Mouse (Mus musculus): ENCODE data around the gene Phykpl. TPM values are rescaled to one million over a fixed set of nuclear protein-coding genes. Genes with fewer than 3 reads are reported as not detected.

The Phykpl gene
- total and polyA plus RNA-seq, 2 experiments from 2014 or later: 5.6 to 8.4 TPM

DNA sequence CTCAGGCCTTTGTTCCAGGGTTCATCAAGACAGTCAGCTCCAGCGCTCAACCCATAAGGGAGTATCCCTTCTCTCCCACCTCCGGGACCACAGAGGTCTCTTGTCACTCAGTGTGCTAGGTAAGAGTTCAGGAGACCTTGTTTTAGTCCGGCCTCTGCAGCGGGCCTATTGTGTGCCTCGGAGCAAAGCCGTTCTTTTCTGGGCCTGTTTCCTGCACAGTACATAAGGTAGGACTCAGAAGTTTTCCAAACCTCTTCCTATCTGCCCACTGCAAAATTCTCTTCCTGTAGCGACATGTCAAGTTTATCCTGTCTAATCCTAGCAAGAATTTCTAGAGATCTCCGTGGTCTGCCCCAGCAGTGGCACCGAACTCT, 513 bp upstream of the Phykpl start:
- DNase-seq (no peak), ATAC-seq (no peak; the same call in 1 of the 2 replicates)
- Histone ChIP-seq H3K36me3 (ENCODE audit: insufficient read depth) (peaks cover 27% of the 10 kb centered on the region), H3K27me3 (ENCODE audit: insufficient read depth, low read length) (no peaks in the 10 kb centered on the region), H3K27ac (ENCODE audit: low read depth, low read length) (peak overlapping the region; percentile 89), H3K4me1 (ENCODE audit: insufficient read depth) (peaks cover 16% of the 10 kb centered on the region), H3K4me3 (ENCODE audit: low read depth, low read length) (peak overlapping the region; percentile 59), H3K4me2 (ENCODE audit: low read depth) (peak overlapping the region; percentile 97), H3K9me3 (ENCODE audit: low read length) (no peaks in the 10 kb centered on the region), H3K9ac (peak overlapping the region; percentile 82)
- WGBS: 6% methylated on average over 9 of the region's 9 CpGs
- TF ChIP-seq CTCF (IDR thresholded peaks at IDR 0.05; ENCODE audit: low read depth): no peak

DNA sequence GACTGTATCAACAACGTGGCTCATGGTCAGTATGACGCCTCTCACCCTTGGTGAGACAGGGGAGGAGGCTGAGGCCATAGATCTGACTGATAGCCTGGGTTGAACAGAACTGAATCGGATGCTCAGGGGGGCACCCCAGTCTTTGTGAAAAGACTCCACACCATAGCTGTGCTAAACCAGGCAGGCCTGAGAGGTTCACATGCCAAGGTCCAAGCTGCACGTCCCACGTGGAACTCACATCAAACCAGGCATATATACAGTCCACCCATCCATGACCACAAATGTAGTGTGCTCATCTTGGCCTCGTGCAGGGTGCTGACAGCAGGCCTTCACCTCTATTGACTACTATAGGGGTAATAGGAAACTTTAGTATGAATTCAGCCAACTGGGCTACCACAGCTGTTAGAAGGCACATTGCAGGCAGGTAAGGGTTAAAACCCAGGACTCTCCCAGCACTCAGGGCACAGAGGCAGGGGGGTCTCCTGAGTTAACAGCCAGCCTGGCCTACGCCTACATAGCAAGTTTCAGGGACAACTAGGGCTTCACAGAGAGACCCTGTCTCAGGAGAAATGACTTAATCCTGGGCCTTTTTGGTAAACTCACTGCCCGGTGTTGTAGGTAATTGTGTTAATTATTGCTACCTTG, 1.2 kb downstream of the Phykpl start:
- H3K27ac ChIP-seq (ENCODE audit: low read depth, low read length): no peak overlapping the region
- no peak for DNase-seq
- H3K4me3 ChIP-seq (ENCODE audit: low read depth, low read length): no peak overlapping the region
- 60% methylated on average over 8 of the region's 8 CpGs for WGBS
- peak overlapping the region; percentile 97 for H3K4me2 ChIP-seq (ENCODE audit: low read depth)
- no peak for ATAC-seq
- TF ChIP-seq CTCF (IDR thresholded peaks at IDR 0.05; ENCODE audit: low read depth): no peak
- H3K36me3 ChIP-seq (ENCODE audit: insufficient read depth): peaks cover 35% of the 10 kb centered on the region
- no peaks in the 10 kb centered on the region for H3K27me3 ChIP-seq (ENCODE audit: insufficient read depth, low read length)
- no peaks in the 10 kb centered on the region for H3K9me3 ChIP-seq (ENCODE audit: low read length)
- peak overlapping the region; percentile 82; the same call in 1 of the 2 replicates for H3K9ac ChIP-seq
- peaks cover 16% of the 10 kb centered on the region for H3K4me1 ChIP-seq (ENCODE audit: insufficient read depth)

DNA sequence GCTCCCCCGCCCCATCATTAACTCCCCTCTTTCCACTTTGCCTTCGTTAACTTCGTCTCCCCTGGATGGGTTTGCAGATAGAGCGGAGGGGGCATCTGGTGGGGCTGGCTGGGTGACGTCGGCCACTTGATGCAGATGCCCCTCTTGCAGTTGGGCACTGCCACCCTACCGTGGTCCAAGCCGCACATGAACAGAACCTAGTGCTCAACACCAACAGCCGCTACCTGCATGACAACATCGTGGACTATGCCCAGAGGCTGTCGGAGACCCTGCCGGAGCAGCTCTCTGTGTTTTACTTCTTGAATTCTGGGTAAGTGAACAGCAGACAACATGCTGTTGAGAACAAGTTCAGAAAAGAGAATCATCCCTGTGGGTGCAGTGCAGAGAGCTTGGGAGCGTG, 1.9 kb downstream of the Phykpl start:
- peaks cover 16% of the 10 kb centered on the region for H3K4me1 ChIP-seq (ENCODE audit: insufficient read depth)
- no peak overlapping the region for H3K27ac ChIP-seq (ENCODE audit: low read depth, low read length)
- no peak overlapping the region for H3K9ac ChIP-seq
- H3K27me3 ChIP-seq (ENCODE audit: insufficient read depth, low read length): no peaks in the 10 kb centered on the region
- DNase-seq (no peak), ATAC-seq (no peak)
- H3K4me3 ChIP-seq (ENCODE audit: low read depth, low read length): no peak overlapping the region
- 84% methylated on average over 13 of the region's 13 CpGs for WGBS
- H3K4me2 ChIP-seq (ENCODE audit: low read depth): no peak overlapping the region
- no peak for TF ChIP-seq CTCF (IDR thresholded peaks at IDR 0.05; ENCODE audit: low read depth)
- H3K36me3 ChIP-seq (ENCODE audit: insufficient read depth): peaks cover 41% of the 10 kb centered on the region
- H3K9me3 ChIP-seq (ENCODE audit: low read length): no peaks in the 10 kb centered on the region

DNA sequence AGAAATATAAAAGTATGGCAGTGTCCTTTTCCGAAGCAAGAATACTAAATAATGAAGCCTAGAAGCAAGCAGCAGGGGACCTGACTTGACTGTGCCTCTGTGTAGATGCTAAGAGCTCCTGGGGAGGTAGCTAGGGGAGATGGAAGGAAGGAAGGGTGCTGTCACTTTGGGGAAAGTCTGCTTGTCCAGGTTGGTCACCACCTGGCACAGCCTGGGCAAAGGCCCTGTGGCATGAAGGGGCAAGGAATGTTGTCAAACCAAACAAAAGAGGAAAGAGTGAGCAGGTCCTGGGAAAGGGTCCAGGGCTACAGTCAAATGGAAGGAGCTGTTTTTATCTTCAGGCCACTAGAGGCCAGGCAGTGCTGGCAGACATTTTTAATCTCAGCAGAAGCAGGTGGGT, 2.5 kb downstream of the Phykpl start:
- 92% methylated on average over 1 of the region's 1 CpGs for WGBS
- H3K36me3 ChIP-seq (ENCODE audit: insufficient read depth): peaks cover 47% of the 10 kb centered on the region

DNA sequence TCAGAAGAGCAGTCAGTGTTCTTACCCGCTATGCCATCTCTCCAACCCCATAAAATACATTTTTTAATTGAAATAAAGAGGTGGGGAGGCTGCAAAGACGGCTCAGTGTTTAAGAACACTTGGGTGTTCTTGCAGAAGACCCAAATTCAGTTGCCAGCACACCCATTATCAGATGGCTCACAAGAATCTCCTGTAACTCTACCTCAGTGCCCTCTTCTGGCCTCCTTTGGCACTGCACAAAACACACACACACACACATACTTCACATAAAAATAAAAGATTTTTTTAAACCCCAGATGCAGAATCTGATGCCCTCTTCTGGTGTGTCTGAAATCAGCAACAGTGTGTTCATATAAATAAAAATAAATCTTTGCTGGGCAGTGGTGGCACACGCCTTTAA, 4.3 kb downstream of the Phykpl start:
- no peak overlapping the region for H3K9ac ChIP-seq
- TF ChIP-seq CTCF (IDR thresholded peaks at IDR 0.05; ENCODE audit: low read depth): no peak
- 94% methylated on average over 3 of the region's 3 CpGs for WGBS
- peaks cover 11% of the 10 kb centered on the region for H3K4me1 ChIP-seq (ENCODE audit: insufficient read depth)
- H3K36me3 ChIP-seq (ENCODE audit: insufficient read depth): peaks cover 63% of the 10 kb centered on the region
- no peak overlapping the region for H3K4me3 ChIP-seq (ENCODE audit: low read depth, low read length)
- no peaks in the 10 kb centered on the region for H3K9me3 ChIP-seq (ENCODE audit: low read length)
- ATAC-seq (no peak), DNase-seq (no peak)
- H3K4me2 ChIP-seq (ENCODE audit: low read depth): no peak overlapping the region
- no peak overlapping the region for H3K27ac ChIP-seq (ENCODE audit: low read depth, low read length)
- H3K27me3 ChIP-seq (ENCODE audit: insufficient read depth, low read length): no peaks in the 10 kb centered on the region

More for the DNA sequence above, 2.5 kb downstream of the Phykpl start:
- Histone ChIP-seq H3K4me3 (ENCODE audit: low read depth, low read length) (no peak overlapping the region), H3K4me1 (ENCODE audit: insufficient read depth) (peaks cover 16% of the 10 kb centered on the region), H3K9me3 (ENCODE audit: low read length) (no peaks in the 10 kb centered on the region), H3K27me3 (ENCODE audit: insufficient read depth, low read length) (no peaks in the 10 kb centered on the region), H3K4me2 (ENCODE audit: low read depth) (no peak overlapping the region), H3K27ac (ENCODE audit: low read depth, low read length) (no peak overlapping the region), H3K9ac (no peak overlapping the region)
- DNase-seq: no peak
- ATAC-seq: no peak
- TF ChIP-seq CTCF (IDR thresholded peaks at IDR 0.05; ENCODE audit: low read depth): no peak

DNA sequence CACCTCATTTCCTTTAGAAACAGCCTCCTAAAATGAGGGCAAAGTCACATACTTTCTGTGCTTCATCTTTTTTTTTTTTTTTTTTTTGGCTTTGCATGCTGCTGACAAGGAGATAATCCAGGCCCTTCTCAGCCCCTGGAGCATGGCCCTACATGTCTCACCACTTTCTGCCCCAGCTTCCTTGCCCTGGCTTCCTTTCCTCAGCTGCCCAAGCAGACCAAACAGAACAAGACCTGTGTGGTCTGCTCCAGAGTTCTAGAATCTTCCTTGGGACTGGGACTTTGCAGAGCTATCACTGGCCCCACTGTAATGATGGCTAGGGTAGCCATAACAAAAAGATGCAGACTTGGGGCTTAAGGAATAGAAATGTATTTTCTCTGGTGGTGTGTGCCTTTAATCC, 5.4 kb downstream of the Phykpl start:
- peaks cover 6% of the 10 kb centered on the region; the same call in 1 of the 2 replicates for H3K4me1 ChIP-seq (ENCODE audit: insufficient read depth)
- H3K4me3 ChIP-seq (ENCODE audit: low read depth, low read length): no peak overlapping the region
- TF ChIP-seq CTCF (IDR thresholded peaks at IDR 0.05; ENCODE audit: low read depth): no peak
- no peaks in the 10 kb centered on the region for H3K9me3 ChIP-seq (ENCODE audit: low read length)
- DNase-seq (no peak), ATAC-seq (no peak)
- no peak overlapping the region for H3K4me2 ChIP-seq (ENCODE audit: low read depth)
- no peak overlapping the region for H3K27ac ChIP-seq (ENCODE audit: low read depth, low read length)
- no peaks in the 10 kb centered on the region for H3K27me3 ChIP-seq (ENCODE audit: insufficient read depth, low read length)
- H3K36me3 ChIP-seq (ENCODE audit: insufficient read depth): peaks cover 72% of the 10 kb centered on the region
- H3K9ac ChIP-seq: no peak overlapping the region

DNA sequence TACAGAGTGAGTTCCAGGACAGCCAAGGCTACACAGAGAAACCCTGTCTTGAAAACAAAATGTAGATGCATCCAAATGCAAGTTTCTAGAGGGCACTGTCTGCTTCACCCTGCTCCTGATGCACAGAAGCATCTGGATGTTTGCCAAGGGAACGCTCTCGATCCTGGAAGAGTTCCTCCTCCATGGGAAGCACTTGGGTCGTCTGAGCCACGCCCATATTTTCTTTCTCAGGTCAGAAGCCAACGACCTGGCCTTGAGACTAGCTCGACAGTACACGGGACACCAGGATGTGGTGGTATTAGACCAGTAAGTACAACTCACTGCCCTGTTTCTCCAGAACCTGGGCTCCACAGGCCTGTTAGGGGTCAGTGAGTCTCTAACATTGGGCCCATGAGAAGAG, 6.6 kb downstream of the Phykpl start:
- H3K27ac ChIP-seq (ENCODE audit: low read depth, low read length): no peak overlapping the region
- no peaks in the 10 kb centered on the region for H3K27me3 ChIP-seq (ENCODE audit: insufficient read depth, low read length)
- TF ChIP-seq CTCF (IDR thresholded peaks at IDR 0.05; ENCODE audit: low read depth): no peak

More for the DNA sequence above, 6.6 kb downstream of the Phykpl start:
- DNase-seq: no peak
- Histone ChIP-seq H3K36me3 (ENCODE audit: insufficient read depth) (peaks cover 84% of the 10 kb centered on the region), H3K4me1 (ENCODE audit: insufficient read depth) (no peaks in the 10 kb centered on the region), H3K9ac (no peak overlapping the region), H3K4me3 (ENCODE audit: low read depth, low read length) (no peak overlapping the region), H3K4me2 (ENCODE audit: low read depth) (no peak overlapping the region), H3K9me3 (ENCODE audit: low read length) (no peaks in the 10 kb centered on the region)
- ATAC-seq: no peak
- 74% methylated on average over 7 of the region's 7 CpGs for WGBS
